Mouse (Mus musculus): ENCODE data around the gene Atp4a.
A peak's percentile ranks its signal among the peaks of the same experiment; 100 is the strongest.

Atp4a gene

GRCm38 (mm10) chr7:30711942-30712341, at the start of gene Atp4a:
TSS of gene Atp4a (plus strand) at chr7:30712209.
- DNase-seq: no peak

GRCm38 (mm10) chr7:30664529-30665200, 47.3 kb upstream of the Atp4a start, which contains the start of gene Haus5:
TSS of gene Haus5 (minus strand) at chr7:30664994.
- DNase-seq: peak; percentile 92

- DNase-seq: peak; percentile 10
These were observed 46.7 kb upstream of the Atp4a start for GRCm38 (mm10) chr7:30665321-30665720.

- no peak for DNase-seq
These were observed 42.8 kb upstream of the Atp4a start for GRCm38 (mm10) chr7:30669229-30669628.

- no peak for DNase-seq
These were observed 40.5 kb upstream of the Atp4a start, which contains the start of gene Pmis2 for GRCm38 (mm10) chr7:30671480-30671879. TSS of gene Pmis2 (minus strand) at chr7:30671605.

GRCm38 (mm10) chr7:30678263-30678975, 33.6 kb upstream of the Atp4a start:
- DNase-seq: no peak

- no peak for DNase-seq
These were observed 30.1 kb upstream of the Atp4a start for GRCm38 (mm10) chr7:30681897-30682296.

- no peak for DNase-seq
These were observed 28.6 kb upstream of the Atp4a start for GRCm38 (mm10) chr7:30683425-30683824.

- no peak for DNase-seq
These were observed 23.7 kb upstream of the Atp4a start for GRCm38 (mm10) chr7:30688325-30688724.

- DNase-seq: no peak
These were observed 13.9 kb upstream of the Atp4a start for GRCm38 (mm10) chr7:30698101-30698500.

GRCm38 (mm10) chr7:30698589-30698988, 13.4 kb upstream of the Atp4a start, which contains the start of gene 2200002J24Rik:
TSS of gene 2200002J24Rik (plus strand) at chr7:30698926.
- DNase-seq: no peak

- no peak for DNase-seq
These were observed 5.7 kb upstream of the Atp4a start for GRCm38 (mm10) chr7:30706214-30706882.

GRCm38 (mm10) chr7:30707441-30707840, 4.6 kb upstream of the Atp4a start:
- no peak for DNase-seq

GRCm38 (mm10) chr7:30717006-30717715, 5.2 kb downstream of the Atp4a start:
- DNase-seq: peak; percentile 48

GRCm38 (mm10) chr7:30717716-30718046, 5.7 kb downstream of the Atp4a start:
- DNase-seq: no peak

GRCm38 (mm10) chr7:30719669-30720068, 7.7 kb downstream of the Atp4a start:
- DNase-seq: no peak

GRCm38 (mm10) chr7:30721286-30721685, 9.3 kb downstream of the Atp4a start:
- DNase-seq: no peak

- no peak for DNase-seq
These were observed 11.4 kb downstream of the Atp4a start for GRCm38 (mm10) chr7:30723274-30723953.

GRCm38 (mm10) chr7:30728214-30728613, 16.2 kb downstream of the Atp4a start:
- no peak for DNase-seq

- no peak for DNase-seq
These were observed 16.9 kb downstream of the Atp4a start for GRCm38 (mm10) chr7:30728739-30729395.

- peak; percentile 95 for DNase-seq
These were observed 17.5 kb downstream of the Atp4a start, which contains the start of gene Tmem147 for GRCm38 (mm10) chr7:30729396-30730063. TSS of gene Tmem147 (minus strand) at chr7:30729540.
